Mouse (Mus musculus) kidney, postnatal 25 days (tissue): ENCODE data around the gene Mob1a.
A peak's percentile ranks its signal among the peaks of the same experiment; 100 is the strongest.

Source experiments
- DNase-seq, 2 experiments: peaks; one replicate each; pipeline ENCODE4 v3.0.0; 2021; ENCODE audit warnings: mixed read lengths in 2 of 2

The Mob1a gene

GRCm38 (mm10) chr6:83325525-83326393, at the start of gene Mob1a, which contains the start of gene Mthfd2:
Gene Mob1a (plus strand): TSS chr6:83326016.
Gene Mthfd2 (minus strand): TSS chr6:83325908.
- peak; percentile 98 for DNase-seq

- peak in 1 of 2 experiments; percentile 16 for DNase-seq
Measured at GRCm38 (mm10) chr6:83277151-83277550, 48.7 kb upstream of the Mob1a start.

GRCm38 (mm10) chr6:83278881-83279280, 46.9 kb upstream of the Mob1a start:
- peak; percentile 44 to 62 for DNase-seq

- peak in 1 of 2 experiments; percentile 16 for DNase-seq
Measured at GRCm38 (mm10) chr6:83280256-83280955, 45.4 kb upstream of the Mob1a start.

GRCm38 (mm10) chr6:83300447-83301229, 25.2 kb upstream of the Mob1a start:
- DNase-seq, result no peak

GRCm38 (mm10) chr6:83301294-83301693, 24.5 kb upstream of the Mob1a start:
- no peak for DNase-seq

GRCm38 (mm10) chr6:83302264-83302663, 23.6 kb upstream of the Mob1a start:
- DNase-seq, result peak; percentile 23 to 62

GRCm38 (mm10) chr6:83309017-83309416, 16.8 kb upstream of the Mob1a start:
- DNase-seq, result no peak

GRCm38 (mm10) chr6:83311206-83311605, 14.6 kb upstream of the Mob1a start:
- no peak for DNase-seq

- DNase-seq, result peak in 1 of 2 experiments; percentile 14
Measured at GRCm38 (mm10) chr6:83312021-83312420, 13.8 kb upstream of the Mob1a start.

GRCm38 (mm10) chr6:83312514-83312913, 13.3 kb upstream of the Mob1a start:
- DNase-seq, result no peak

GRCm38 (mm10) chr6:83315293-83315692, 10.5 kb upstream of the Mob1a start:
- no peak for DNase-seq

GRCm38 (mm10) chr6:83316022-83316421, 9.8 kb upstream of the Mob1a start:
- DNase-seq, result peak in 1 of 2 experiments; percentile 56

- DNase-seq, result peak; percentile 93 to 97
Measured at GRCm38 (mm10) chr6:83317108-83317741, 8.6 kb upstream of the Mob1a start.

GRCm38 (mm10) chr6:83321927-83322326, 3.9 kb upstream of the Mob1a start:
- no peak for DNase-seq

- DNase-seq, result no peak
Measured at GRCm38 (mm10) chr6:83322794-83323193, 3.0 kb upstream of the Mob1a start.

- no peak for DNase-seq
Measured at GRCm38 (mm10) chr6:83323652-83324419, 2.0 kb upstream of the Mob1a start.

GRCm38 (mm10) chr6:83326394-83326736, 549 bp downstream of the Mob1a start:
- no peak for DNase-seq

- no peak for DNase-seq
Measured at GRCm38 (mm10) chr6:83326761-83327160, 945 bp downstream of the Mob1a start.

- no peak for DNase-seq
Measured at GRCm38 (mm10) chr6:83327591-83328190, 1.9 kb downstream of the Mob1a start.

GRCm38 (mm10) chr6:83341387-83341786, 15.6 kb downstream of the Mob1a start:
- DNase-seq, result no peak
